Mouse (Mus musculus): ENCODE measurements at regions not wholly inside any gene's neighbourhood (a gene's known extent, or its start where the extent isn't known, plus 50 kb on each side); places are given as distances from the start of the nearest gene placed in this dataset.

DNA sequence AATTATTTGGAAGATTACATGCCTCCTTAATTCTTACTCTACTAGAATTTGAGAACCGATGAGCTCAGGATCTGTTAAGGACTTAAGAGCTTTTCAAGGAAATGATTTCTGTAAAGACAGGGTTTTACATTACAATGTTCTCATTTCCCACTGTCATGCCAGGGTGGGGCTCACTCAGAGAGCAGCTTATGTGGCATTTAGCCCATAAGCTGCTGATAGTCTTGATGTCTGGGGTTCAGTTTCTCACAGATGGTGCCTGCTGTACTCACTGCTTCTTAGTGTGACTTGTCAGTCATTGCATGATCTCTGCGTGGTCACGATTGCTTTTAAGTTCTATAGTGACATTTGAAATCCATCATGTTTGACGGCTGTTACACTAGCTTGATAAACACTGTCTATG is 484.8 kb downstream of the Pcdh17 start:
- Histone ChIP-seq H3K4me1 (replicated peaks; ENCODE audit: control insufficient read depth, insufficient read depth, low read length) (peaks cover 2% of the 10 kb centered on the region; the same call in 1 of the 2 replicates), H3K36me3 (ENCODE audit: control insufficient read depth, insufficient read depth) (no peaks in the 10 kb centered on the region), H3K4me2 (ENCODE audit: low read length) (no peak overlapping the region), H3K4me3 (replicated peaks; ENCODE audit: low read length) (no peak overlapping the region), H3K9ac (replicated peaks; ENCODE audit: low read depth, low read length) (no peak overlapping the region), H3K27ac (ENCODE audit: low read length) (no peak overlapping the region), H3K9me3 (ENCODE audit: control insufficient read depth, low read length) (no peaks in the 10 kb centered on the region), H3K27me3 (replicated peaks; ENCODE audit: control insufficient read depth, insufficient read depth, low read length) (no peaks in the 10 kb centered on the region)
- ATAC-seq = peak; percentile 70
- 47% methylated on average over 4 of the region's 4 CpGs for WGBS

DNA sequence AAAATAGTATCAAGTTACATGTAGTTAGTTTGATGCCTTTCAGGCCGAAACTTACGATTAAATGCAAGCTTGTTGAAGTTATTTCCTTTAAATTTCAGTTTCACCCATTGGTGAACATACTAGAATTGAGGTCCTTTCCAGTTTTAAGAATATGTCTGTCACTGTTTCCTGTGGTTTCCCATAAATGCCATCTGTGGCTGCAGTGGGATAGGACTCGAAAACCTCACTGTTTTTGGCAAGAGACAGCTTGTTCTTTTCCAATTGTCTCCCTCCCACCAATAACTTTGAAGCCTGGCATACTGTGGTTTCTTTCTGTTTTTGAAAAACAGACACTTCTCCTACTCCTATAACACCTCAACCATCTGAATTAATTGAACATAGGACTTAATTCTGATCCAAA is 490.7 kb downstream of the Pcdh17 start:
- no peaks in the 10 kb centered on the region for H3K27me3 ChIP-seq (replicated peaks; ENCODE audit: control insufficient read depth, insufficient read depth, low read length)
- no peaks in the 10 kb centered on the region for H3K9me3 ChIP-seq (ENCODE audit: control insufficient read depth, low read length)
- ATAC-seq = no peak
- no peaks in the 10 kb centered on the region for H3K4me1 ChIP-seq (replicated peaks; ENCODE audit: control insufficient read depth, insufficient read depth, low read length)
- no peak overlapping the region for H3K9ac ChIP-seq (replicated peaks; ENCODE audit: low read depth, low read length)
- no peak overlapping the region for H3K27ac ChIP-seq (ENCODE audit: low read length)
- no peak overlapping the region for H3K4me2 ChIP-seq (ENCODE audit: low read length)
- WGBS = 68% methylated on average over 3 of the region's 3 CpGs
- H3K4me3 ChIP-seq (replicated peaks; ENCODE audit: low read length) = no peak overlapping the region
- no peaks in the 10 kb centered on the region for H3K36me3 ChIP-seq (ENCODE audit: control insufficient read depth, insufficient read depth)

DNA sequence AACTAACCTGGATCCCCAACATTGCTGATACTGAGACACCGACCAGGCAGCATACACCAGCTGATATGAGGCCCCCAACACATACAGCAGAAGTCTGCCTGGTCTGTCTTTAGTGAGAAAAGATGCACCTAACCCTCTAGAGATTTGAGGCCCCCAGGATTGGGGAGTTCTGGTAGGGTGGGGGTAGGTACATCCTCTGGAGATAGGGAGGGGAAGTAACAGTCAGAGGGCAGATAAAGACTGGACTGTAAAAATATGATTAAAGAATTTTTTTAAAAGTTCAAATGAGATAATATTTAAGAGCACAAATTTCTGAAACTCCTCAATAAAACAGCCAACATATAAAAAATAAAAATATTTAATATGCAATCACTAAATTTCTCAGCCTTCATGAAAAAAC is 511.9 kb downstream of the Pcdh17 start:
- H3K9ac ChIP-seq (replicated peaks; ENCODE audit: low read depth, low read length) = no peak overlapping the region
- no peak for ATAC-seq
- H3K4me3 ChIP-seq (replicated peaks; ENCODE audit: low read length) = no peak overlapping the region
- H3K4me1 ChIP-seq (replicated peaks; ENCODE audit: control insufficient read depth, insufficient read depth, low read length) = no peaks in the 10 kb centered on the region
- H3K27me3 ChIP-seq (replicated peaks; ENCODE audit: control insufficient read depth, insufficient read depth, low read length) = no peaks in the 10 kb centered on the region
- no peak overlapping the region for H3K4me2 ChIP-seq (ENCODE audit: low read length)
- H3K9me3 ChIP-seq (ENCODE audit: control insufficient read depth, low read length) = no peaks in the 10 kb centered on the region
- no peaks in the 10 kb centered on the region for H3K36me3 ChIP-seq (ENCODE audit: control insufficient read depth, insufficient read depth)
- 87% methylated on average over 1 of the region's 1 CpGs for WGBS
- no peak overlapping the region for H3K27ac ChIP-seq (ENCODE audit: low read length)

DNA sequence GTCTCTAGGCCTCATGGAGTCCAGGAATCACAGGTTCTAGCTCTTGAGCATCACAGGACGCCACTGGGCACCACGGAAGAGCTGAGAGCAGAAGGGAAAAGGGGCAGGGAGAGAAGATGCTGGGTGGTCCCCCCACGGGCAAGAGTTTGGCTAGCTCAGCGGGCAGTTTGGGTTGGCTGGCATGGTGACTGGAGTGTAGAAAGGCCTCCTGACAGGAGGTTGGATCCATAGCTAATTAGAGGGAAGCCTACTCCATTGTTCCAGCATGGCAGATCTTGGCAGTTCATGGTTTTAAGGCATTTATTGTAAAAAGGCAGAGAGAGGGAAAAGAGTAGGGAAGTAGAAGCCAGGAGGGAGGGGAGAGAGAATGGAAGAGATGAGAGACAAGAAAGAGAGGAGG is 544.4 kb downstream of the Pcdh17 start:
- 45% methylated on average over 4 of the region's 4 CpGs for WGBS
- no peak overlapping the region for H3K4me3 ChIP-seq (replicated peaks; ENCODE audit: low read length)
- ATAC-seq = peak; percentile 86
- H3K9ac ChIP-seq (replicated peaks; ENCODE audit: low read depth, low read length) = no peak overlapping the region
- no peak overlapping the region for H3K4me2 ChIP-seq (ENCODE audit: low read length)
- H3K27me3 ChIP-seq (replicated peaks; ENCODE audit: control insufficient read depth, insufficient read depth, low read length) = no peaks in the 10 kb centered on the region
- no peak overlapping the region for H3K27ac ChIP-seq (ENCODE audit: low read length)
- no peaks in the 10 kb centered on the region for H3K4me1 ChIP-seq (replicated peaks; ENCODE audit: control insufficient read depth, insufficient read depth, low read length)
- H3K9me3 ChIP-seq (ENCODE audit: control insufficient read depth, low read length) = no peaks in the 10 kb centered on the region
- H3K36me3 ChIP-seq (ENCODE audit: control insufficient read depth, insufficient read depth) = no peaks in the 10 kb centered on the region

DNA sequence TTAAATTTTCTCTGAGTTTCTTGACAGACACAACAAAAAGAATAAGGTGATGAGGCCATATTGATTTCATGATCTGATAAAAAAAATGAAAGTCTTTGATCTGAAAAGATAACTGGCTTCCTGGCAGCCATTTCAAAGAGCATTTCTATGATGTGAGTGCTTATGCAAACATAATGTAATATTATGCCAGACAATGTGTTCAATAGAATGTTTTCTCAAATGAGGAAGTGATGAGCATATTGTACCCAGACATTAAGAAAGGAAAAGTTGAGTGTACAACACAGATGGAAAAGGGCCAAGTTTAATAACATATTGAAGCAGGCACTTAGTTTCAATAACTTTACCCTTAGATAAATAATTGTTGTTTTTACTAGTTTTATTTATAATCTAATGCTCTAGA is 569.0 kb downstream of the Pcdh17 start:
- ATAC-seq = peak; percentile 55; the same call in 1 of the 2 replicates
- no peak overlapping the region for H3K4me3 ChIP-seq (replicated peaks; ENCODE audit: low read length)
- H3K27ac ChIP-seq (ENCODE audit: low read length) = no peak overlapping the region
- no peaks in the 10 kb centered on the region for H3K9me3 ChIP-seq (ENCODE audit: control insufficient read depth, low read length)
- H3K4me1 ChIP-seq (replicated peaks; ENCODE audit: control insufficient read depth, insufficient read depth, low read length) = no peaks in the 10 kb centered on the region
- no peaks in the 10 kb centered on the region for H3K27me3 ChIP-seq (replicated peaks; ENCODE audit: control insufficient read depth, insufficient read depth, low read length)
- no peak overlapping the region for H3K9ac ChIP-seq (replicated peaks; ENCODE audit: low read depth, low read length)
- no peaks in the 10 kb centered on the region for H3K36me3 ChIP-seq (ENCODE audit: control insufficient read depth, insufficient read depth)
- H3K4me2 ChIP-seq (ENCODE audit: low read length) = no peak overlapping the region

Data from forebrain, embryonic 16.5 days (tissue).